Mouse (Mus musculus): ENCODE results near the gene Rabggtb.
"Not testable (repeated sequence)": the region's sequence is repeated elsewhere in the genome, so short reads cannot be mapped to it uniquely, and the experiment has no call there.

Gene Rabggtb

GRCm38 (mm10) chr3:153913510-153914243 is 868 bp upstream of the Rabggtb start:
- no peak for DNase-seq

- no peak for DNase-seq
These were observed 848 bp downstream of the Rabggtb start for GRCm38 (mm10) chr3:153911882-153912440.

GRCm38 (mm10) chr3:153911197-153911881 is 1.5 kb downstream of the Rabggtb start:
- peak; percentile 31 for DNase-seq

- DNase-seq: no peak
These were observed 2.3 kb downstream of the Rabggtb start for GRCm38 (mm10) chr3:153910489-153910888.

- DNase-seq: no peak
These were observed 3.9 kb downstream of the Rabggtb start for GRCm38 (mm10) chr3:153908919-153909318.

- DNase-seq: no peak
These were observed 6.5 kb downstream of the Rabggtb start, which contains the start of gene Msh4 for GRCm38 (mm10) chr3:153906136-153906871. Gene Msh4, minus strand, starts transcription at chr3:153906138.

- peak; percentile 23 for DNase-seq
These were observed 7.3 kb downstream of the Rabggtb start for GRCm38 (mm10) chr3:153905251-153906135.

- DNase-seq: peak; percentile 67
These were observed 8.2 kb downstream of the Rabggtb start for GRCm38 (mm10) chr3:153904586-153904985.

- DNase-seq: no peak
These were observed 10.2 kb downstream of the Rabggtb start for GRCm38 (mm10) chr3:153902595-153902994.

- DNase-seq: no peak
These were observed 10.9 kb downstream of the Rabggtb start for GRCm38 (mm10) chr3:153901904-153902303.

GRCm38 (mm10) chr3:153897216-153897615 is 15.6 kb downstream of the Rabggtb start:
- DNase-seq: no peak

- no peak for DNase-seq
These were observed 17.4 kb downstream of the Rabggtb start for GRCm38 (mm10) chr3:153895454-153895853.

GRCm38 (mm10) chr3:153889188-153889781 is 23.5 kb downstream of the Rabggtb start:
- no peak for DNase-seq

GRCm38 (mm10) chr3:153888141-153888540 is 24.7 kb downstream of the Rabggtb start:
- no peak for DNase-seq

- no peak for DNase-seq
These were observed 26.5 kb downstream of the Rabggtb start for GRCm38 (mm10) chr3:153886296-153886695.

- DNase-seq: peak; percentile 28
These were observed 41.4 kb downstream of the Rabggtb start for GRCm38 (mm10) chr3:153871396-153871795.

- no peak for DNase-seq
These were observed 45.4 kb downstream of the Rabggtb start for GRCm38 (mm10) chr3:153867149-153868136.

- no peak for DNase-seq
These were observed 48.0 kb downstream of the Rabggtb start for GRCm38 (mm10) chr3:153864636-153865429.

- no peak for DNase-seq
These were observed 49.0 kb downstream of the Rabggtb start for GRCm38 (mm10) chr3:153863816-153864215.

GRCm38 (mm10) chr3:153860392-153860791 is 52.4 kb downstream of the Rabggtb start:
- not testable (repeated sequence) for DNase-seq

Data from kidney, adult 18-20 months (tissue).